Mouse (Mus musculus): ENCODE data around the gene Uck1.

Uck1 gene

DNA sequence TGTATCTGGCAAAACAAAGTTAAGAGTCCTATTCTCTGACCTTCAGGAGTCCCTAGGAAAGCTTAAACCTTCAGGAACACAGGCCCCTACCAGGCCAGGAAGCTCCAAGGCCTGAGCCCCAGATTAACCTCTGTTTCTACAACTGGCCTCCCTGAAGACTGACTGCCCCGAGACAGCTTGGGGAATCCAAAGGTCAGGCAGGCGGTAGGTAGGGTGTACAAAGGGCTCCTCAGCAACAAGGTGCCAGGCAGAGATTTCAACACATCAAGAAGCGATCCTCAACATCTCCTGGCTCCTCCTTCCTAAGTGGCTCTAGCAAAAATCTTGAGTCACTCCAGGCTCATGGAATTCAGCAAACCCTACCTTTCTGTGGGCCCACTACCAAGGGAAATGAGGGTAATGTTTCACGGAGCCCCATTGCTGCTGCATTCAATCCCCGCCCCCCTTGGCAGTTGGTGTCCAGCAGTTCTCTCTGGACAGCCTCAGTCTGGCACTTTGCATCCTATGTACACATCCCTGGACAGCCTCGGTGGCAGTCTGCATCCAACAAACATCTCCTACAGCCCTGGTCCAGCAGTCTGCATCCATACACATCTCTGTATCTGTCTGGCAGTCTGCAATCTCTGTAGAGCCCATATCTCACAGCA is 949 bp downstream of the Uck1 start:
- DNase-seq = no peak

GRCm38 (mm10) chr2:32256273-32256672 is 3.7 kb downstream of the Uck1 start:
- DNase-seq = no peak

DNA sequence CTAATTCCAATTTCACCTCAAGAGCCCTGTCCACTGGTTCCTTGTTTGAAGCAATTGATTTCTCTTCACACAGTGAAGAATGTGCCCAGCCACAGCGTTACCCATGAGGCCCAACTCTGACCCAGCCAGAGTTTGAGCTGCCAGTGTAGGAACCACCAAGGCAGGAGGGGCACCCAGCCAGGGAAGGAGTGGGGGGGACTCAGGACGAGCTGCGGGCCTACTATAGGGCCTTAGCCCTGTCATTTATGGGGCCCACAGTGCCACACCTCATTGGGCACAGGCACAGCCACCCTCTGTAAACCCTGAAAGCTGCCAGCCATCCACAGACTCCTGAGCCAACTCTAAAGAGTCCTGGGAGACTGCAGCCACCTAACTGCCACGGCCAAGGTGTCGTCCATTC is 5.4 kb downstream of the Uck1 start:
- no peak for DNase-seq

DNA sequence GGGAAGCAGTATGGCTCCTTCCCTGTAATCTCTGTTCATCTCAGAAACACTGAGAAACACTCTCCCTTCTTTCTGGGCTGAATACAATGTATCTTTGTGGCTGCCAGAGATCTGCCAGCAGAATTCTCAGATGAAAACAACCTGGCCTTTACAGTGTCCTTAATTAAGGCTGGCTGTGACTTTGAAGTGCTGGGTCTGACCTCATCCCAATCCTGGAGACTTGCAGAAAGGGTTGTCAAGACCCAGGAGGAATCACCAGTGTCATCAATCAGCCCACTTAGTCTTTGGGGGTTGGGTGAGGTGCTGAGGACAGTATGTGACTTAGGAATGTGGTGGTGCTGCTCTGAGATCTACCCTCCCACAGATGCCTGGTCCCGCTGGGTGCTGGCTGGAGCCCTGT is 6.6 kb downstream of the Uck1 start:
- DNase-seq = no peak

- no peak for DNase-seq
Measured at GRCm38 (mm10) chr2:32252658-32253057, 7.3 kb downstream of the Uck1 start.

- DNase-seq = no peak
Measured at GRCm38 (mm10) chr2:32251791-32252527, 8.0 kb downstream of the Uck1 start.

GRCm38 (mm10) chr2:32248377-32249361 is 11.3 kb downstream of the Uck1 start:
- DNase-seq = no peak

GRCm38 (mm10) chr2:32246741-32247140 is 13.2 kb downstream of the Uck1 start:
- no peak for DNase-seq

GRCm38 (mm10) chr2:32242986-32243385 is 17.0 kb downstream of the Uck1 start:
- DNase-seq = no peak

GRCm38 (mm10) chr2:32240591-32240990 is 19.4 kb downstream of the Uck1 start:
- no peak for DNase-seq

DNA sequence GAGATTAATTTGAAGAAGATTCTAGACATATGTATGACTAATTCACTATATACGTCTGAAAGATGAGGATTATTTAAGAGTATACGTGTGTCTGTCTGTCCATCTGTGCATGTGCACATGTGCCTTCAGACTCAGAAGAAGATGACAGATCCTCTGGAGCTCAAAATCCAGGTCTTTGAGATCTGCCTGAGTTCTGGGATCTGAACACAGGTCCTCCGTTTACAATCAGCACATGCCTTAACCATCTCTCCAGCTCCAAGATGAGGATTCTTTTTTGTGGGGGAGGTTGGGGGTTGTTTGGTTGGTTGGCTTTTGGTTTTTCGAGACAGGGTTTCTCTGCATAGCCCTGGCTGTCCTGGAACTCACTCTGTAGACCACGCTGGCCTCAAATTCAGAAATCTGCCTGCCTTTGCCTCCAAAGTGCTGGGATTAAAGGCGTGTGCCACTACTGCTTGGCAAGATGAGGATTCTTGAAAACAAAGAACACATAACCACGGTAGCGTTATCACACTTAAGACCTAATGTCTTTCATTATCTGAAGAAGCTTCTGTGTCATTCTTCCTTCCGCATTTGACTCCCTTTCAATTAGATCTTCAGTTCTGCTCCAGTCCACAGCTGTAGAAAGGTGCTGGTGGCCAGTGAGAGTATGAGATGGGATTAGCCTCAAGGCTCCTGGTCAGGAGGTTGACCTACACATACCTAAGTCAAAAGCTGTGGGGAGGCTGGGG is 21.1 kb downstream of the Uck1 start:
- no peak for DNase-seq

DNA sequence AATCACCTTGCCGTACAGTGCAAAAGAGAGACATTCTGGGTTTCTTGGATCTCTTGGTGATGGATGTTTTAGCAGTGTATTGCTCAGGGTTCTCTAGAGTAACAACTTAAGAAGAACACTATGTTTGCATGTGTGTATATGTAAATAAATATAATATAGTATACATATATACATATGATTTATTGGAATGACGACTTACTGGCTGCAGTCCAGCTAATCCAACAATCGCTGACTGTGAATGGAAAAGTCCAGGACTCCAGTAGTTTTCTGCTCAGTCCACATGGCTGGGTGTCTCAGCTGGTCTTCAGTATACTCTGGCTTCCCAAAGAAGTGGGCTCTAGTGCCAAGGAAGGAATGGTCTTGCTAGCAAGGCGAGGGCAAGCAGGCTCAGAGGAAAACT is 22.4 kb downstream of the Uck1 start:
- DNase-seq = no peak

DNA sequence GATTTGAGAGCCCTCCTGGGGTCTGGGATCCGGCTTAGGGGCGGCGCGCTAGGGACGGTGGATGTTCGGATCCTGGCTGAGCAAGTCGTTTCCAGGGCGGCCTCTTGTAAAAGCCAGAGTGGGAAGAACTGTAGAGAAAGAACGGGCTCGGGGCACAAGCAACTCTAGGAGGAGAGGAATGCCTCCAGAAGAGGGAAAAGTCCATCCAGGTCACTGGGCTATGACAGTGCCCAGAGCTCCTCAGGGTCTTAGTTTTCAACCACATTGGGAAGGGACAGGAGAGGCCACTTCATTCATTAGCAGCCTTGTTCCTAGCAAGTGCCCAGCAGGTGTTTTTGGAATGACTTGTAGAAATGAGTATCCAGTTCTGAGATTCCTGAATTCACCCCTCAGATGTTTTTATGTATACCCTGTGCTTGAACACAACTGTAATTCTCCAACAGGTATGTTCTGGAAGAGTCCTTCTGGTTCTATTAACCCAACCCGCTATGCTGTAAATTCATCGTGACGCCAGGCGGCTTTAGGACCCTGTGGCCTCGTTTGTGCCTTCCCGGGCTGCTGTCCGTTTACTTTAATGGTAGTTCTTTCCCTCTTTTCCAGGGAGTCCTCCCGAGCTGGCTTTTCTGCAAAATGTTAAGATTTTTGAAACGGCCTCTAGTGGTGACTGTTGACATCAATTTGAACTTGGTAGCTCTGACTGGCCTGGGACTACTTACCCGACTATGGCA is 23.0 kb downstream of the Uck1 start:
- DNase-seq = peak in 1 of 2 experiments; percentile 28

- DNase-seq = peak; percentile 82 to 84
Measured at GRCm38 (mm10) chr2:32235886-32236759, 23.8 kb downstream of the Uck1 start, which contains the start of gene Pomt1. Pomt1 (plus strand) TSS chr2:32236590.

- no peak for DNase-seq
Measured at GRCm38 (mm10) chr2:32235433-32235832, 24.5 kb downstream of the Uck1 start.

- no peak for DNase-seq
Measured at GRCm38 (mm10) chr2:32222057-32222456, 37.9 kb downstream of the Uck1 start.

GRCm38 (mm10) chr2:32221577-32221976 is 38.4 kb downstream of the Uck1 start:
- no peak for DNase-seq

GRCm38 (mm10) chr2:32220969-32221368 is 39.0 kb downstream of the Uck1 start:
- DNase-seq = no peak

DNA sequence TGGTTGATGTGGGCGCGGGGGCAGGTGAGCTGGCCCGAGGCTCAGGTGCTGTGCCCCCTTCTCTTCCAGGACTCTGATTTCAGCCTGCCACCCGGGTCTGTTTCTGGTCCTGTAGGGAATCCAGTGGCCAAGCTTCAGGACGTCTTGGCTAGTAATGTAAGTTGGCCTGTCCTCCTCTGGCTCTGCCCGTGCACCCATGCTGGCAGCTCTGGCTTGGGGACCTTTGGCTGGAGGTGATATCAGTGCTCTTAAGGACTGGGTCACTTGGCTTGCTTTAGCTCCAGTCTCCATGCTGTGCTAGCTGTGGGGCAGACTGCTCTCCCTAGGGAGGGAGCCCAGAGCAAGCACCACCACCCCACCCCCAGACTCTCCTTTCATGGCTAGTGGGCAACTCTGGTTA is 39.9 kb downstream of the Uck1 start:
- DNase-seq = no peak

DNA sequence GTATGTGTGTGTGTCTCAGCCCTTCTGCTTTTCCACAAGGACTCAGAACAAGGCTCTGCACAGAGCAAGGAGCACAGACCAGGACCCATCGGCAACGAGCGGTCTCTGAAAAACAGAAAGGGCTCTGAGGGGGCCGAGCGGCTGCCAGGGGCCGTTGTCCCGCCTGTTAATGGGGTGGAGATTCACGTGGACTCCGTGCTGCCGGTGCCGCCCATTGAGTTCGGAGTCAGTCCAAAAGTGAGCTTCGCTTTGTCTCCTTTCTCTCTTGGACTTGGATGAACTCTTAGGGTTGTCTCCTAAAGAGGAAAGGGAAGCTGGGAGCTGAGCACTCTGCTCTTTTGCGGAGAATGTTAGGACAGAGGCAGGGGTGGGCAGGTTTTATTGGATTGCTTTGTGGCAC is 40.5 kb downstream of the Uck1 start:
- no peak for DNase-seq
